Mouse (Mus musculus) erythroblast, embryonic 14.5 days (primary cell): ENCODE results near the gene Mtx1.

Experiments
- GATA1 ChIP-seq: IDR thresholded peaks from 2 replicates; pipeline ENCODE4 v1.6.1; 2012; ENCODE audit warnings: low read length, inconsistent platforms, mixed read lengths
- TAL1 ChIP-seq: IDR thresholded peaks from 3 replicates; pipeline ENCODE4 v1.6.1; 2012; ENCODE audit warnings: low read length, inconsistent platforms, mixed read lengths

DNA sequence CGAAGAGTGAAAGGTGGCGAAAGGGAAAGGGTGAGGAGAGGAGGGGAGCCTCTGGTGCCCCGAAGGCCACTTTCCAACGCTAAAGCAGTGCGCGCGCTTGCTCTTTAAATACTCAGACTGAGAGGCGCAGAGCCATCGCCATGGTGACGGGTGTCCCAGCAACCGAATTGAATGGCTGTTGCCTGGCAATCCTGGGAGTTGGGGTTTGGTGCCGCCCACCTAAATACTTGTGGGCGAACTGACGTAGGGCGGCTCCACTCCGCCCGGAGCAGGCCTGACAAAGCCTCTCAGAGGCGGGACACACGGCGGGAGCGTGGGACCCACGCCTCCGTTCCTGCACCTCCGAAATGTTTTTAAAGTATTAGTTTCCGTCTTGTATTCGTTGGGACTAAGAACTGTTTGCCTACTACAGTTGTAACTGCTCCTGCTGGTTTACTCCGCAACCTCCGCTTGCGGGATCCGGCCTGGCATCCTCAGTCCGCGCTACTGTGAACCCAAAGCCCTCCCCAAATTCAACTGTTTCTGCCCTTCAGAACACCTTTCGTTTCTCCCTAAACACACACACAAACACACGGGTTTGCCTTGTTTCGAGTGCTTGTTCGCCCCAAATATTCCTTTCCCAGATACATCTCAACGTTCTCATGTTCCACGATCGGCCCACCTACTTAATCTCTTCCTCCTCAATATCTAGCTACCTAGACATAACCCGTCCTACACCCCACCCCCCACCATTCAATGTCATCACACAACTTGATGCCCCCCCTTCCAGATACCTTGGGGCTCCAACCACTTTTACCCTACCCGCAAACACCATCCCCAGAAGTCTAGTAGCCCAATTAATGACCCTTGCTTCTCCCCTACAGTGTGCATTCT, 655 bp upstream of the Mtx1 start:
- TF ChIP-seq TAL1 (no peak), GATA1 (no peak)
